Mouse (Mus musculus) midbrain, embryonic 11.5 days (tissue): ENCODE measurements around the gene Mybph. TPM values are rescaled to one million over a fixed set of nuclear protein-coding genes. Genes with fewer than 3 reads are reported as not detected.
A peak's percentile ranks its signal among the peaks of the same experiment; 100 is the strongest.

Source experiments
- ATAC-seq: fragments of 200-750 bp; cut with Nextera tagmentation; 2 replicates; pipeline ENCODE4 v1.8.0; 2017; ENCODE audit warnings: moderate TSS enrichment, moderate library complexity; ENCODE audit not compliant: low FRiP score
- DNase-seq: peaks from one replicate; pipeline ENCODE4 v3.0.0; 2015; ENCODE audit warnings: low spot score; ENCODE audit errors: missing footprints
- H3K27ac ChIP-seq: fragments of 300-500 bp; sonication (generic); 2 replicates; pipeline ENCODE4 v1.5.1; 2014; ENCODE audit warnings: low read depth, low read length
- H3K27me3 ChIP-seq: fragments of 300-500 bp; sonication (generic); 2 replicates; pipeline ENCODE4 v1.6.1; 2014; ENCODE audit warnings: mild to moderate bottlenecking, low read length, moderate library complexity, mixed read lengths; ENCODE audit not compliant: control insufficient read depth, insufficient read depth
- H3K36me3 ChIP-seq: fragments of 300-500 bp; sonication (generic); 2 replicates; pipeline ENCODE4 v1.6.1; 2014; ENCODE audit warnings: mild to moderate bottlenecking, low read length, moderate library complexity, mixed read lengths; ENCODE audit not compliant: control insufficient read depth, insufficient read depth
- H3K4me1 ChIP-seq: fragments of 300-500 bp; sonication (generic); 2 replicates; pipeline ENCODE4 v1.6.1; 2014; ENCODE audit warnings: low read length; ENCODE audit not compliant: control insufficient read depth, insufficient read depth
- H3K4me2 ChIP-seq: fragments of 300-500 bp; sonication (generic); 2 replicates; pipeline ENCODE4 v1.6.1; 2014; ENCODE audit warnings: mild to moderate bottlenecking, moderate library complexity
- H3K4me3 ChIP-seq: fragments of 300-500 bp; sonication (generic); 2 replicates; pipeline ENCODE4 v1.5.1; 2014; ENCODE audit warnings: low read depth, low read length
- H3K9ac ChIP-seq: fragments of 300-500 bp; sonication (generic); 2 replicates; pipeline ENCODE4 v1.6.1; 2014; ENCODE audit warnings: low read length
- H3K9me3 ChIP-seq: fragments of 300-500 bp; sonication (generic); 2 replicates; pipeline ENCODE4 v1.6.1; 2016; ENCODE audit warnings: low read length; ENCODE audit not compliant: control insufficient read depth
- WGBS: fragments of 180-500 bp; shearing (Covaris S2); extraction: QIAGEN DNeasy Blood & Tissue Kit; methylation state at CpG from one replicate; pipeline ENCODE4 v1.1.7; 2014; 5-methylcytosine and 5-hydroxymethylcytosine counted together
- polyA plus RNA-seq: library from polyadenylated mRNA; unstranded; fragments of >200 nt; fragmentation: Nextera tagmentation; extraction: Ambion mirVana; gene quantifications from 2 replicates; pipeline ENCODE4 v1.2.1, GENCODE M21; 2014

Gene Mybph
- polyA plus RNA-seq, 1 experiment from 2014 or later: 0.12 TPM

DNA sequence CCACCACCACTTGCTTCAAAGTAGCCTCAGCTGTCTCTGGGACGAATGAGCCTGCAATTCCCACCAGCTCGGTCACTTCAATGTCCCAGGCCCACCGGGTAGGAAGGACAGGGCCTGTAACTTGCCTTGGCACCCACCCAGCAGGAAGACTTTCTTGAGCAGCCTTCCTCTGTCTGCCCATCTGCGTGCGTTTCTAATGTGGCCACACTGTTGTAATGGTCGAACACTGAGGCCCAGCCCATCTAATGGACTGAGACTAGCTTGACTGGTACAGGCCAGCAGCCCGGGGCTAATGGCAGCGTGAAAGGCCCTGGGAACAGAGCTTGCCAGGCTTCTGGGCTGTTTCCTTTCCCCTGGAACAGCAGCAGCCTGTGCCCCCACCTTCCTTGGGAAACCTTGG, 39.1 kb downstream of the Mybph start:
- ATAC-seq: no peak
- peaks cover 34% of the 10 kb centered on the region for H3K27me3 ChIP-seq

GRCm38 (mm10) chr1:134232778-134233531, 39.7 kb downstream of the Mybph start:
- H3K4me2 ChIP-seq: no peak overlapping the region
- H3K9ac ChIP-seq: no peak overlapping the region
- H3K4me1 ChIP-seq: peaks cover 8% of the 10 kb centered on the region; the same call in 1 of the 2 replicates
- H3K36me3 ChIP-seq: no peaks in the 10 kb centered on the region
- H3K27ac ChIP-seq: no peak overlapping the region
- H3K9me3 ChIP-seq: no peaks in the 10 kb centered on the region
- no peak for ATAC-seq
- no peak for DNase-seq
- no peak overlapping the region for H3K4me3 ChIP-seq
- WGBS: 61% methylated on average over 12 of the region's 12 CpGs
- peaks cover 34% of the 10 kb centered on the region for H3K27me3 ChIP-seq

More for the DNA sequence above, 39.1 kb downstream of the Mybph start:
- no peak overlapping the region for H3K9ac ChIP-seq
- no peak overlapping the region for H3K27ac ChIP-seq
- peaks cover 8% of the 10 kb centered on the region; the same call in 1 of the 2 replicates for H3K4me1 ChIP-seq
- no peaks in the 10 kb centered on the region for H3K36me3 ChIP-seq
- H3K9me3 ChIP-seq: no peaks in the 10 kb centered on the region
- H3K4me2 ChIP-seq: no peak overlapping the region
- WGBS: 83% methylated on average over 8 of the region's 8 CpGs
- no peak overlapping the region for H3K4me3 ChIP-seq
- DNase-seq: no peak

DNA sequence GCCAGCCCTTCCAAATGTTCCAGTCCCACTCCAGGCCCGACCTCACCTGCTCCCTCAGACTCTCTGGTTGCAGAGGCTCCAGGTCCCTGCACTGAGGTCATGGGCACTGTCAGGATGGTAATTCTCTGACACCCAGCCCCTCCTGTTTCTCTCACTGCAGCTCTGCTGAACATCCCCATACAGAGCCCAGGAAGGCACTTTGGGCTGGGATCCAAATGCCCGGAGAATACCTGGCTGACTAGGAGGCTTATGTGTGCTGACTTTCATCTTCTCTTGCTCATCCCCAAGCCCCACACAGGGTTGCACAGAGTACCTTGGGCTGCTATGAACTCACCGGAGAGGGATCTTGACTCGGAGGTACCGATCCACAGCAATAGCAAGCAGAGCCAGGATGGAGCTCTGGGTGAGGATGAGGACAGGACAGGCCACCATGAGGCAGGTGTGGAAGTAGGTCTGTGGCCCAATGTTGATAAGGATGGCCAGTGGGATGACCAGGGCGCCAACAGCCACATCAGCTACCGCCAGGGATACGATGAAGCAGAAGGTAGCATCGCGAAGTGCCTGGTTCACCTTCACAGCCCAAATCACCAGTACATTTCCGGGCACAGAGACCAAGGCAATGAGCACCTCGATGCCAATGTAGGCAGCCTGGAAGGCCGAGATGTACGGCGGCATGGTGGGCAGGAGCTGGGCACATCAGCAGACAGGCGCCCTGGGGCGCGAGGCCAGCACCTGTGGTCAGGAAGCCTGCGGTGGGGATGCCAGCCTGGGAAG, 40.6 kb downstream of the Mybph start:
- H3K9me3 ChIP-seq: no peaks in the 10 kb centered on the region

GRCm38 (mm10) chr1:134234455-134235390, 41.5 kb downstream of the Mybph start:
- no peaks in the 10 kb centered on the region for H3K9me3 ChIP-seq
- peaks cover 34% of the 10 kb centered on the region for H3K27me3 ChIP-seq
- H3K9ac ChIP-seq: peak overlapping the region; percentile 33
- peak overlapping the region; percentile 66 for H3K4me2 ChIP-seq
- H3K4me3 ChIP-seq: peak overlapping the region; percentile 32
- WGBS: 1% methylated on average over 41 of the region's 41 CpGs
- no peak overlapping the region for H3K27ac ChIP-seq
- ATAC-seq (peak; percentile 24; the same call in 1 of the 2 replicates), DNase-seq (no peak)
- H3K4me1 ChIP-seq: peaks cover 8% of the 10 kb centered on the region; the same call in 1 of the 2 replicates
- no peaks in the 10 kb centered on the region for H3K36me3 ChIP-seq

More for the DNA sequence above, 40.6 kb downstream of the Mybph start:
- Histone ChIP-seq H3K4me3 (no peak overlapping the region), H3K4me2 (no peak overlapping the region), H3K27ac (no peak overlapping the region), H3K9ac (no peak overlapping the region), H3K27me3 (peaks cover 34% of the 10 kb centered on the region), H3K36me3 (no peaks in the 10 kb centered on the region), H3K4me1 (peaks cover 8% of the 10 kb centered on the region; the same call in 1 of the 2 replicates)
- ATAC-seq: no peak
- DNase-seq: no peak
- 50% methylated on average over 19 of the region's 19 CpGs for WGBS

GRCm38 (mm10) chr1:134235391-134235921, 42.2 kb downstream of the Mybph start, which contains the start of gene Adora1:
Gene Adora1 (minus strand): TSS chr1:134235431.
- H3K27ac ChIP-seq: no peak within 1 kb of the TSS
- peak; percentile 88 for DNase-seq
- peak within 1 kb of the TSS; percentile 32 for H3K4me3 ChIP-seq
- WGBS: 1% methylated on average over 27 of the region's 37 CpGs
- H3K4me2 ChIP-seq: peak within 1 kb of the TSS; percentile 66
- no peaks in the 10 kb centered on the region for H3K36me3 ChIP-seq
- peak within 1 kb of the TSS; percentile 33 for H3K9ac ChIP-seq
- ATAC-seq: no peak
- H3K27me3 ChIP-seq: peaks cover 34% of the 10 kb centered on the region
- peaks cover 8% of the 10 kb centered on the region; the same call in 1 of the 2 replicates for H3K4me1 ChIP-seq
- no peaks in the 10 kb centered on the region for H3K9me3 ChIP-seq

GRCm38 (mm10) chr1:134236142-134236541, 42.9 kb downstream of the Mybph start:
- Histone ChIP-seq H3K36me3 (no peaks in the 10 kb centered on the region), H3K27ac (no peak overlapping the region), H3K27me3 (peaks cover 34% of the 10 kb centered on the region), H3K4me3 (no peak overlapping the region), H3K4me2 (no peak overlapping the region), H3K9ac (no peak overlapping the region), H3K9me3 (no peaks in the 10 kb centered on the region), H3K4me1 (peaks cover 8% of the 10 kb centered on the region; the same call in 1 of the 2 replicates)
- ATAC-seq: no peak
- 22% methylated on average over 3 of the region's 3 CpGs for WGBS
- no peak for DNase-seq

GRCm38 (mm10) chr1:134237438-134237837, 44.2 kb downstream of the Mybph start:
- Histone ChIP-seq H3K4me3 (no peak overlapping the region), H3K36me3 (no peaks in the 10 kb centered on the region), H3K27ac (no peak overlapping the region), H3K9me3 (no peaks in the 10 kb centered on the region), H3K4me1 (peaks cover 8% of the 10 kb centered on the region; the same call in 1 of the 2 replicates), H3K27me3 (peaks cover 34% of the 10 kb centered on the region), H3K4me2 (no peak overlapping the region), H3K9ac (no peak overlapping the region)
- DNase-seq (no peak), ATAC-seq (no peak)
- 91% methylated on average over 3 of the region's 3 CpGs for WGBS

DNA sequence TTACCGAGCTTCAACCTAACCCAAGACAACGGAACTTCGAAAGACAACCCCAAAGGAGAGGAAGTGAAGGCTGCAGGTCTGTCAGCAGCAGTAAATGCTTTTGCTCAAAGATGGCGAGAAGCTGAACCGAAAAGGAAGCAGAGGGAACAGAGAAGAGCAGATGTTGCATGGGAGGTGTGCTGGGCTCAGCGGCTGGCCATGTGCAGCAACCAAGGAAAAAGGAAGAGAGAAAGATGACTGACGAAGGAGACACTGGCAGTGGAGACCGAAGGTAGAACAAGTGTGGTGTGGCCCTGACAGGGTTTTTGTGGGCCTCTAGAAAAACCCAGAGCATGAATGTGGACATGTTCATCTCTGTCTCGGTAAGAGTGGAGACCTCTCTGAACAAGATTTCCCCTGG, 47.5 kb downstream of the Mybph start:
- no peak overlapping the region for H3K27ac ChIP-seq
- H3K4me1 ChIP-seq: no peaks in the 10 kb centered on the region
- H3K4me3 ChIP-seq: no peak overlapping the region
- 90% methylated on average over 9 of the region's 9 CpGs for WGBS
- peaks cover 7% of the 10 kb centered on the region for H3K27me3 ChIP-seq
- H3K9me3 ChIP-seq: no peaks in the 10 kb centered on the region
- ATAC-seq (no peak), DNase-seq (no peak)
- no peak overlapping the region for H3K4me2 ChIP-seq
- no peaks in the 10 kb centered on the region for H3K36me3 ChIP-seq
- no peak overlapping the region for H3K9ac ChIP-seq
